Mouse (Mus musculus): ENCODE measurements around the gene Mical1. TPM values are rescaled to one million over a fixed set of nuclear protein-coding genes. Genes with fewer than 3 reads are reported as not detected.
A peak's percentile ranks its signal among the peaks of the same experiment; 100 is the strongest.

The Mical1 gene
- polyA plus RNA-seq, 1 experiment from 2014 or later, result 26.6 TPM

DNA sequence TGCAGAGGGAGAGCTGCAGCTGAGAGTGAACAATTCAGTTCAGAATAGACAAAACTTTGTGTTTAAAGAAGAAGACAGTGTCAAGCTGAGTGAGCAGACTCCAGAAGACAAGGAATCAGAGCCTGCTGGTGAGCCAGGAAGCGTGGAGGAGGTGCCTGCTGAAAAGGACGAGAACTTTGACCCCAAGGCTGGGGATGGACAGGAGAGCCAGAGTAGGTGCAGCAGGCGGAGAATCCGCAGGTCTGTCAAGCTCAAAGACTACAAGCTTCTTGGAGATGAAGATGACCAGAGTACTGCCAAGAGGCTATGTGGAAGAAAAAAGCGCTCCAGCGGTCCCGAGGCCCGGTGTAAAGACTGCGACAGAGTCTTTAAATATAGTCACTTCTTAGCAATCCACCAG is 24.5 kb upstream of the Mical1 start:
- ATAC-seq (ENCODE audit: low FRiP score) (no peak), DNase-seq (ENCODE audit: low spot score) (no peak)
- Histone ChIP-seq H3K36me3 (ENCODE audit: control insufficient read depth, insufficient read depth, low read length) (no peaks in the 10 kb centered on the region), H3K4me3 (ENCODE audit: low read depth, low read length) (no peak overlapping the region), H3K9me3 (ENCODE audit: control insufficient read depth, low read length) (no peaks in the 10 kb centered on the region), H3K4me2 (replicated peaks; ENCODE audit: low read depth, low read length) (0 out of 2 replicates have a peak overlapping the region, but pooled peaks have one; percentile 0), H3K9ac (ENCODE audit: low read depth, low read length) (no peak overlapping the region), H3K4me1 (replicated peaks; ENCODE audit: control insufficient read depth, insufficient read depth, low read length) (0 out of 2 replicates have a peak, but pooled peaks cover 2% of the 10 kb centered on the region), H3K27me3 (ENCODE audit: control insufficient read depth, insufficient read depth, low read length) (no peaks in the 10 kb centered on the region), H3K27ac (ENCODE audit: low read depth, low read length) (no peak overlapping the region)
- 96% methylated on average over 9 of the region's 9 CpGs for WGBS

GRCm38 (mm10) chr10:41452791-41453190 is 23.3 kb upstream of the Mical1 start:
- Histone ChIP-seq H3K27ac (ENCODE audit: low read depth, low read length) (no peak overlapping the region), H3K36me3 (ENCODE audit: control insufficient read depth, insufficient read depth, low read length) (no peaks in the 10 kb centered on the region), H3K4me2 (replicated peaks; ENCODE audit: low read depth, low read length) (no peak overlapping the region), H3K9me3 (ENCODE audit: control insufficient read depth, low read length) (no peaks in the 10 kb centered on the region), H3K27me3 (ENCODE audit: control insufficient read depth, insufficient read depth, low read length) (no peaks in the 10 kb centered on the region), H3K4me1 (replicated peaks; ENCODE audit: control insufficient read depth, insufficient read depth, low read length) (0 out of 2 replicates have a peak, but pooled peaks cover 2% of the 10 kb centered on the region), H3K9ac (ENCODE audit: low read depth, low read length) (no peak overlapping the region), H3K4me3 (ENCODE audit: low read depth, low read length) (no peak overlapping the region)
- 89% methylated on average over 3 of the region's 3 CpGs for WGBS
- ATAC-seq (ENCODE audit: low FRiP score) (no peak), DNase-seq (ENCODE audit: low spot score) (no peak)

DNA sequence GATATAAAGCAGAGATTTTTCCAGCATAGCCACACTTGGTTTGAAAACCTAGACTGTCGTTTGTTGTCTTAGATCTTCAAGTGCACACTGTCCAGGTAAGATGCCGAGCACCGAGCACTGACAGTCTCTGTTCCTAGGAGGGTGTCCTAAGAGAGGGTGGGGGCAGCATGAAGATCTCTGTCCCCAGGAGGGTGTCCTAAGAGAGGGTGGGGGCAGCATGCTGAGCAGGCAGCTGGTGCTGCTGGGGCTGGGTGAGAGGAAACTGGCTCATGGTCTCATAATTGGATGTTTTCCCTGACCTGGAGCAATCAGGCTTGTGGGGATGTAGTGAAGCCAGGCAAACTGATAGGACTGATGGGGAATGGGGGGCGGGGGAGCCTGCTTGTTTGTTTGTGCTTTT is 16.1 kb upstream of the Mical1 start:
- Histone ChIP-seq H3K4me2 (replicated peaks; ENCODE audit: low read depth, low read length) (no peak overlapping the region), H3K9me3 (ENCODE audit: control insufficient read depth, low read length) (no peaks in the 10 kb centered on the region), H3K27me3 (ENCODE audit: control insufficient read depth, insufficient read depth, low read length) (no peaks in the 10 kb centered on the region), H3K4me1 (replicated peaks; ENCODE audit: control insufficient read depth, insufficient read depth, low read length) (no peaks in the 10 kb centered on the region), H3K9ac (ENCODE audit: low read depth, low read length) (no peak overlapping the region), H3K27ac (ENCODE audit: low read depth, low read length) (no peak overlapping the region), H3K4me3 (ENCODE audit: low read depth, low read length) (no peak overlapping the region), H3K36me3 (ENCODE audit: control insufficient read depth, insufficient read depth, low read length) (0 out of 2 replicates have a peak, but pooled peaks cover 3% of the 10 kb centered on the region)
- no peak for ATAC-seq (ENCODE audit: low FRiP score)
- DNase-seq (ENCODE audit: low spot score), result no peak
- WGBS, result 82% methylated on average over 4 of the region's 4 CpGs

- no peak overlapping the region for H3K27ac ChIP-seq (ENCODE audit: low read depth, low read length)
- no peak overlapping the region for H3K9ac ChIP-seq (ENCODE audit: low read depth, low read length)
- no peaks in the 10 kb centered on the region for H3K27me3 ChIP-seq (ENCODE audit: control insufficient read depth, insufficient read depth, low read length)
- H3K9me3 ChIP-seq (ENCODE audit: control insufficient read depth, low read length), result no peaks in the 10 kb centered on the region
- no peak overlapping the region for H3K4me3 ChIP-seq (ENCODE audit: low read depth, low read length)
- no peaks in the 10 kb centered on the region for H3K4me1 ChIP-seq (replicated peaks; ENCODE audit: control insufficient read depth, insufficient read depth, low read length)
- WGBS, result 37% methylated on average over 2 of the region's 2 CpGs
- ATAC-seq (ENCODE audit: low FRiP score), result no peak
- 0 out of 2 replicates have a peak, but pooled peaks cover 3% of the 10 kb centered on the region for H3K36me3 ChIP-seq (ENCODE audit: control insufficient read depth, insufficient read depth, low read length)
- DNase-seq (ENCODE audit: low spot score), result no peak
- no peak overlapping the region for H3K4me2 ChIP-seq (replicated peaks; ENCODE audit: low read depth, low read length)
Observed at GRCm38 (mm10) chr10:41460501-41460900, 15.6 kb upstream of the Mical1 start.

GRCm38 (mm10) chr10:41461057-41461722 is 14.9 kb upstream of the Mical1 start:
- H3K9me3 ChIP-seq (ENCODE audit: control insufficient read depth, low read length), result no peaks in the 10 kb centered on the region
- H3K4me1 ChIP-seq (replicated peaks; ENCODE audit: control insufficient read depth, insufficient read depth, low read length), result no peaks in the 10 kb centered on the region
- H3K36me3 ChIP-seq (ENCODE audit: control insufficient read depth, insufficient read depth, low read length), result 0 out of 2 replicates have a peak, but pooled peaks cover 3% of the 10 kb centered on the region
- H3K9ac ChIP-seq (ENCODE audit: low read depth, low read length), result no peak overlapping the region
- ATAC-seq (ENCODE audit: low FRiP score), result no peak
- no peak overlapping the region for H3K4me3 ChIP-seq (ENCODE audit: low read depth, low read length)
- no peak for DNase-seq (ENCODE audit: low spot score)
- WGBS, result 89% methylated on average over 3 of the region's 3 CpGs
- no peak overlapping the region for H3K4me2 ChIP-seq (replicated peaks; ENCODE audit: low read depth, low read length)
- no peaks in the 10 kb centered on the region for H3K27me3 ChIP-seq (ENCODE audit: control insufficient read depth, insufficient read depth, low read length)
- H3K27ac ChIP-seq (ENCODE audit: low read depth, low read length), result no peak overlapping the region

GRCm38 (mm10) chr10:41464401-41464955 is 11.6 kb upstream of the Mical1 start:
- Histone ChIP-seq H3K36me3 (ENCODE audit: control insufficient read depth, insufficient read depth, low read length) (0 out of 2 replicates have a peak, but pooled peaks cover 3% of the 10 kb centered on the region), H3K27me3 (ENCODE audit: control insufficient read depth, insufficient read depth, low read length) (no peaks in the 10 kb centered on the region), H3K4me3 (ENCODE audit: low read depth, low read length) (no peak overlapping the region), H3K9ac (ENCODE audit: low read depth, low read length) (no peak overlapping the region), H3K27ac (ENCODE audit: low read depth, low read length) (no peak overlapping the region), H3K9me3 (ENCODE audit: control insufficient read depth, low read length) (no peaks in the 10 kb centered on the region), H3K4me2 (replicated peaks; ENCODE audit: low read depth, low read length) (no peak overlapping the region), H3K4me1 (replicated peaks; ENCODE audit: control insufficient read depth, insufficient read depth, low read length) (no peaks in the 10 kb centered on the region)
- ATAC-seq (ENCODE audit: low FRiP score) (0 out of 2 replicates have a peak, but pooled peaks have one; percentile 12), DNase-seq (ENCODE audit: low spot score) (no peak)
- 37% methylated on average over 15 of the region's 15 CpGs for WGBS

- Histone ChIP-seq H3K9me3 (ENCODE audit: control insufficient read depth, low read length) (no peaks in the 10 kb centered on the region), H3K4me3 (ENCODE audit: low read depth, low read length) (no peak overlapping the region), H3K27me3 (ENCODE audit: control insufficient read depth, insufficient read depth, low read length) (no peaks in the 10 kb centered on the region), H3K27ac (ENCODE audit: low read depth, low read length) (no peak overlapping the region), H3K4me2 (replicated peaks; ENCODE audit: low read depth, low read length) (no peak overlapping the region), H3K4me1 (replicated peaks; ENCODE audit: control insufficient read depth, insufficient read depth, low read length) (no peaks in the 10 kb centered on the region), H3K9ac (ENCODE audit: low read depth, low read length) (no peak overlapping the region), H3K36me3 (ENCODE audit: control insufficient read depth, insufficient read depth, low read length) (0 out of 2 replicates have a peak, but pooled peaks cover 3% of the 10 kb centered on the region)
- 31% methylated on average over 6 of the region's 6 CpGs for WGBS
- no peak for DNase-seq (ENCODE audit: low spot score)
- no peak for ATAC-seq (ENCODE audit: low FRiP score)
Observed at GRCm38 (mm10) chr10:41467325-41467724, 8.8 kb upstream of the Mical1 start.

DNA sequence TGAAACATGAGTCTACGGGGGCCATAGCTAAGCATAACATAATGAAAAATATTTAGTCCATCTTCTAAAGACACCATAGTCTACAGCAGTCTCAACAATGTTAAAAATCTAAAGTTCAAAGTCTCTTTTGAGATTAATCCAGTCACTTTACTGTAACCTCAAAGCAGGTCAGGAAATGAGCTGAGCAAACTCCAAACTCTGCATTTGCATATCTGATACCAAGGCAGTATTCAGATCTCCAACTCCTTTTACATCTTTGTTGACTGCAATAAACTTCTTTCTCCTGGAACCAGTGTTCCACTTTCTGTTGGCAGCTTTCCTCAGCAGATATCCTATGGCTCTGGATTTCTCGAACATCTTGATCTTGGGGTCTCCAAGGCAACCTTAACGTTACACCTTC is 5.4 kb upstream of the Mical1 start:
- Histone ChIP-seq H3K9me3 (ENCODE audit: control insufficient read depth, low read length) (no peaks in the 10 kb centered on the region), H3K27me3 (ENCODE audit: control insufficient read depth, insufficient read depth, low read length) (no peaks in the 10 kb centered on the region), H3K27ac (ENCODE audit: low read depth, low read length) (no peak overlapping the region), H3K36me3 (ENCODE audit: control insufficient read depth, insufficient read depth, low read length) (no peaks in the 10 kb centered on the region), H3K4me1 (replicated peaks; ENCODE audit: control insufficient read depth, insufficient read depth, low read length) (no peaks in the 10 kb centered on the region), H3K9ac (ENCODE audit: low read depth, low read length) (no peak overlapping the region), H3K4me3 (ENCODE audit: low read depth, low read length) (no peak overlapping the region), H3K4me2 (replicated peaks; ENCODE audit: low read depth, low read length) (no peak overlapping the region)
- no peak for ATAC-seq (ENCODE audit: low FRiP score)
- no peak for DNase-seq (ENCODE audit: low spot score)
- WGBS, result 89% methylated on average over 3 of the region's 3 CpGs

DNA sequence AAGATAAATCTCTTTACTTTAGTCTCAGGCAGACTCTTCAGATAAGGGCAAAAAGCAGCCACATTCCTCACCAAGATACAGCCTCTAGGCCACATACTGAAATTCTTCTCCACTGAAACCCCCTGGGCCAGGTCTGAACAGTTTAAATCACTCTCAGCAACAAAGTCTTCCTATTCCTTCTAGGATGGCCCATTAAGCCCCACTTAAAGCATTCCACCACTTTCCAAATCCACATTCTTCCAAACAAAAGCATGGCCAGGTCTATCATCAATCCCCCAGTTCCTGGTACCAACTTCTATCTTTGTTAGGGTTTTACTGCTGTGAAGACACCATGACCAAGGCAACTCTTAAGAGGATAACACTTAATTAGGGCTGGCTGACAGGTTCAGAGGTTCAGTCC is 3.6 kb upstream of the Mical1 start:
- Histone ChIP-seq H3K27ac (ENCODE audit: low read depth, low read length) (no peak overlapping the region), H3K4me2 (replicated peaks; ENCODE audit: low read depth, low read length) (no peak overlapping the region), H3K4me3 (ENCODE audit: low read depth, low read length) (no peak overlapping the region), H3K27me3 (ENCODE audit: control insufficient read depth, insufficient read depth, low read length) (no peaks in the 10 kb centered on the region), H3K4me1 (replicated peaks; ENCODE audit: control insufficient read depth, insufficient read depth, low read length) (no peaks in the 10 kb centered on the region), H3K9me3 (ENCODE audit: control insufficient read depth, low read length) (no peaks in the 10 kb centered on the region), H3K36me3 (ENCODE audit: control insufficient read depth, insufficient read depth, low read length) (no peaks in the 10 kb centered on the region), H3K9ac (ENCODE audit: low read depth, low read length) (no peak overlapping the region)
- ATAC-seq (ENCODE audit: low FRiP score) (no peak), DNase-seq (ENCODE audit: low spot score) (no peak)
